Mouse (Mus musculus) ES-Bruce4 (cell line): ENCODE measurements around the gene Adgrg5.

ENCODE experiments used
- CTCF ChIP-seq: IDR thresholded peaks from one replicate; pipeline ENCODE4 v1.8.1; 2011; ENCODE audit warnings: low read depth, low read length
- EP300 ChIP-seq: IDR thresholded peaks from 2 replicates; pipeline ENCODE4 v1.6.1; 2011; ENCODE audit warnings: low read depth, low read length; ENCODE audit not compliant: insufficient read depth
- POLR2A ChIP-seq: IDR thresholded peaks from one replicate; pipeline ENCODE4 v1.8.1; 2011; ENCODE audit warnings: low read length; ENCODE audit not compliant: insufficient read depth

DNA sequence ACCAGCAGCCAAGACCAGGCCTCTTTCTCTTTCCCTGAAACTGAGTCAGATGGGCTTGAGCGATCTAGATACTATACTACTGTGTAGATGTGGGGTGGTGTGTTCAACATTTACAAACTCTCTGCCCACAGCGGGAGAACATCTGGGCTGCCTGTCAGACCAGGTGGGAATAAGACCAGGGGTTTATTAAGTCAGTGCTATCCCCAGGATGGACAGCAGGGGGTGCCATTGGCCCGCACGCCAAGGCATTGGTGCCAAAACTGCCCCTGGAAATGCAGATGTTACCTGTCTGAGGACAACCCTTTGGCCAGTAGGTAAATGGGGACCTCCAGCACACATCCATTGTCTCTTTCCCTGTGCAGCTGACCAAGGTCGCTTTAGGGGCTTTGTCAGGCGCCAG lies 19.1 kb downstream of the Adgrg5 start:
- peak; percentile 97 for TF ChIP-seq CTCF
- TF ChIP-seq EP300, result no peak
- TF ChIP-seq POLR2A, result no peak
